Mouse (Mus musculus): ENCODE results near the gene Szt2.

The Szt2 gene

DNA sequence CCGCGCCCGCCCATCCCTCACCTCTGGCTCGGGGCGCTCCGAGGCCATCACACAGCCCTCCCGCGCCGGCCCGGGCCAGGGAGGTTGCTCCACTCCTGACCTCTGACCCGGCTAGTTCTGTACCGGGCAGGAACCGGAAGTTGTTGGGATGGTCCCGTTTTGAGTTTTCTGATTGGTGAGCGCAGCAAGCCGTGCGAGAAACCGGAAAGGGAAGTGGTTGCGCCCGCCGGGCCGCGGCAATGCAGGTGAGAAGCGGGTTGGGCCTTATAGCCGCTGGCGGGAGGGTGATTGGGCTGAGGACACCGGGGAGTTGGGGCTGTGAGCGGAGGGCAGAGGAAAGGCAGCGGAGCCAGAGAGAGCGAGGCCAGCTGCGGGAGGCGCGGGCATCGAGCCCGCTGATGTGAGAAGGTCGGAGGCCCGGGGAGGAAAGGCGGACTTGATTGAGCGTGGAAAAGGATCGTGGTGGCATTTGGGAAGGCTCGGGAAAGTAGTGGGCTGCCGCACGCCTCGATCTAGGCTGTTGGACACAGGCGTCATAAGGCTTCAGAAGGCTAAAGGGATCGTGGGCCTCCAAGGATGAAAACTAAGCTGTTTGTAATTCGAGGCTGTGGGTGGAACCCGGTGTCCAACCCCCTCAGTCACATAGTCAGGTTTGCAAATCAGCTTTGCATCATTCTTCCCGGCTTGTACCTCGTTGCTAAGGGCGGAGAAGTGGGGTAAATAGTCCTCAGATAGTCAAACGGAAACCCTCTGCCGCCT, at the start of gene Szt2, which contains the start of gene Med8:
Szt2 (minus strand) TSS at position 132 of the 759 bp plus-strand sequence.
Med8 (plus strand) TSS at position 196 of the 759 bp plus-strand sequence.
- peak; percentile 90 for DNase-seq

DNA sequence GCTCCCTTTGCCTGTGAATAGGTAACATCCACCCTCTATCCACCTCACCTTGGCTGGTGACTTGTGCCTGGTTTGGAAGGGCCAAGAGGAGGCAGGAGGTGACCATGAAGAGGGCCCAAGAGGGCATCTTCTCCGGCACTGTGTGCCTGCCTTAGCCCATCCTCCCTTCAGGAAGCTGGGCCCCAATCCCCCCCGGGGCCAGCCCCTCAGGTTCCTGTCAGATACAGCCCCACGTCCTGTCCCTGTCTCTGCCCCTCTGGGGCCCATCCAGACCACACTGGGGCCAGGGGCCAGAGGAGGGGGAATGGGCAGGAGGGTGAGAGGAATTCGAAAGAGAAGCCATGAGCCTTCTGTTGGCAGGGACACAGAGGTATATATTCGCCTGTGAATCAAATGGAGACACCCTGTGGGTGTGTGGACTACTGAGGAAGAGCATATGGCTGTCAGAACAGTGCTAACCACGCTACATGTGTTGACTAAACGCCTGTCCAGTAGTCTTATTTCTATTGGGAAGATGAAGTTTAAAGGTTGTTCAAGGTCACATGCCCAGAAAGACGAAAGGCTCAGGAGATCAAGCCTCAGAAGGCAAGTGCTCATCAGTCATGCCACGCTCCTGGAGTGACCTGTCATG, 48.4 kb upstream of the Szt2 start, which contains the start of gene Mpl:
Mpl (minus strand) TSS at position 169 of the 631 bp plus-strand sequence.
- no peak for DNase-seq

GRCm38 (mm10) chr4:118446415-118447153, 37.5 kb upstream of the Szt2 start:
- no peak for DNase-seq

DNA sequence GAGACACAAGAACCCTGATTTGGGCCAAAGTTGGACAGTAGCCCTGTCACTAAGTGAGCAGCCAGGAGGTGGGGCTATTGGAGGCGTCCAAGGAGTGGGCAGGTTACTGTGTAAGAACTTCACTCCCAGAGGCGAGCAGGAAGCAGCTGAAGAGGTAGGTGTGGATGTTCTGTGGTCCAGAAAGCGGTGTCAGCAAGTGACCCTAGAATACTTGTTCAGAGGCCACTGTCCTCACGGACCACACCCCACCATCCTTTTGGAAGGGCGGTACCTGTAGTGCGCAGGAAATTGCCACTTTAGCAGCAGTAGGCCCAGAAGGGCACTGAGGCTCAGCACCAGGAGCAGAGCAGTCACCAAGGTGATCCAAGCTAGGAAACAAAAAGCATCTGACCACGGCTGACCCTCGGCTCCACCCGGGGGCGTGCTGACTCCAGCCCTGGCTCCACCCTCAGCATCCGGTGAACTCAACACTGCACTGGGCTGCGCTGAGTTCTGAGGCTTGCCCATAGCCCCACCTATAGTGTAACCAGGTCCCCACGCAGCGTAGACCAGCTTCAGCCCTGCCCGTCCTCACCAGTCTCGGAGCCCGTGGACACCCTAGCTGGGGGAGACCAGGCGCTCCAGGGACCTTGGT, 36.8 kb upstream of the Szt2 start:
- peak; percentile 10 for DNase-seq

- no peak for DNase-seq
Measured at GRCm38 (mm10) chr4:118445088-118445487, 36.0 kb upstream of the Szt2 start.

DNA sequence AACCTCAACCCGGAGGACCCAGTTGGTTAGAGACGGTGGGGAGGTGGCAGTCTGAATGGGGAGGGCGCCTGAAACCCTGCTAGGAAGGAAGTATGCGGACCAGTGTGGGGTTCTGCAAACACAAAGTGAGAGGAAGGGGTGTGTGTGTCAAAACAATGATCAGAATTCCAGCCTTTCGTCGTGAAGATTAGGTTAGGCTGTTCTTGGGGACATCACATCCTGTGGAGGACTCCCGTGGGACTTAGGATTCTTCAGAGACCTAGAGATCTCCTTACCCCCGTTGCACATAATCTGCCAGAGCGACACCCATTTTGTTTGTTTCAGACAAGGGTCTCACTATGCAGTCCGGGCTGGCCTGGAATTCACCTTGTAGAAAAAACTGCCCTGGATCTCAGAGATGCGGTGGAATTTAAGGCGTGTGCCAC, 28.8 kb upstream of the Szt2 start:
- no peak for DNase-seq

DNA sequence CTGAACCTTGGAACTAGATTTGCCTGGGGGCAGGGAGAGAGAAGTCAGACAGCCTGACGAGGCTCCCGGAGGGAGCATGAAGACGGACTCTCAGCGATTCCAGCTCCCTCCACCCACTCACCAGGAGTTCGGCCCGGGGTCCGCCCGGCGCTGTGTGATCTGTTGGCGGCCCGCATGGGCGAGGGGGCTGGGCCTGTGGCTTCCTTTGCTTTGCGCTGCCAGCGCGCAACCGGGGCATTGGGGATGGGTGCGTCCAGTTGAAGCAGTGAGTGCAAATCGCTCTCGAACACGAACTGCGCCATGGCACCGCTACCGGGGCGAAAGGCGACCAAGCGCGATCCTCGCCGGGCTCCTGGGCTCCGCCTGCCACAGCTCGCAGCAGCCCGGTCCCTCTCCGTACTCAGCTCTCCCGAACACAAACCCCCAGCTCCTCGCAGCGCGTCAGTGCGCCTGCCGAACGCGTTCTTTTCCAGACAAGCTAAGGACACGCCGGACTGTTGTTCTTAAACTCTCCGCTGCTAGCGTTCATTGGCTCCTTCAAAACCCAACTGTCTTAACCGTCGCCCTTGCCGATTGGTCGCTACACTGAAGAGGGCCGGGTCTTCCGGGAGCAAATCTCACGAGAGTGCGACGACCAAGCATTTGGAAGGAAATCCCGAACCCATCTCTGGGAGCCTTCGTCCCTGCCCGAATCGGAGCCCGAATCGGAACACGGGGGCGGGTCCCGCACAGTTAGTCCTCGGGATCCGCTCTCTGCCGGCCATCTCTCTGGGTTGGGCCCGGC, 27.9 kb upstream of the Szt2 start, which contains the start of gene Cdc20:
Cdc20 (minus strand) TSS at position 533 of the 784 bp plus-strand sequence.
- DNase-seq = peak; percentile 85

GRCm38 (mm10) chr4:118432332-118432731, 23.3 kb upstream of the Szt2 start:
- no peak for DNase-seq

GRCm38 (mm10) chr4:118429215-118429895, 20.3 kb upstream of the Szt2 start:
- DNase-seq = peak; percentile 27

DNA sequence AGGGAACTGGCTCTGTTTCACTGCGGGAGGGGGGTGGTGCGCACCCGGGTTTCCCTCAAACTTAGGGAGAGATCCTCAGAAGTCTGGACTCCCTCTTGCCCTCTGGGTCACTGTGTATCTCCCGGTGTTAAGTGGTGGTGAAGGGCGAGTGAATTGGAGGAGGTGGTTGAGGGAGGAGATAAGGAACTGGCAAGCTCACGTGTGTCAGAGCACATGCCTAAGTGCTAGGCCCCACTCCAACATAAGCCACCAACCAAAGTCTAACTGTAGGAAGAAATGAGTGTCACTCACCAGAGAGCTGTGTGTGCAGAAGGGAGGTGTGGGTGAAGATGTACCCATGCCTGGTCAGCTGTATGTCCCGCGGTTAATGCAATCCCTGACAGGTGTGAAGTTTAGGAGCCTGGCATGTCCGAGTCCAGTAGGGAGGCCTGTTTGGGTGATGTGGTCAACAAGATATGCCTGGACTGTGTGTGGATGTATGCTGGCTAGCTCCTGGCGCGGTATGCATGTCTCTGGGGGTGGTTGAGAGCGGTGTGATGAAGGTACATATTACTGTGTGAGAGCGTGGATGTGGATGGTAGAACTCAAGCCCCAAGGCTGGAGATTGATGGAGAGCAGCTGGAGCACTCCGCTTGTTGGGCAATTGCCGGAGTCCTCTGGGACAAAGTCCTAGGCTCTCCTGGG, 19.6 kb upstream of the Szt2 start:
- DNase-seq = no peak

GRCm38 (mm10) chr4:118427768-118428451, 18.8 kb upstream of the Szt2 start, which contains the start of gene Elovl1:
Gene Elovl1, plus strand, starts transcription at chr4:118428093.
- DNase-seq = peak; percentile 81

GRCm38 (mm10) chr4:118427415-118427767, 18.3 kb upstream of the Szt2 start:
- no peak for DNase-seq

DNA sequence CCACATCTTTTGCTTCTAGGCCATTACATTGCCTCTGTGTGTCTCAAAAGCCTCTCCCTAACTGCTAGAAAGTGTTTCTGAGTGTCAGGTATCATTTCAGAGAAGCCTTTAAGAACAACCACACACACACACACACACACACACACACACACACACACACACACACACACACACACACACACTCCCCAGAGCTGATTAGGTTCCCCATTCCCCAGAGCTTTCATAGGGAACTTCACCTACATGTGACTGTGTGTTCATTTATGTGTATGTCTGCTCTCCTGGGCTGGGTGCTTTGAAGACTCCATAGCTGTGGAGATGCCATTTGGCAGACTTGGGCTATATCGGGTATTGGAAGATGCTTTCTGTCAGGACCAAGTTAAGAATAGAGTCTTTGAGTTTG, 16.3 kb upstream of the Szt2 start:
- DNase-seq = no peak

DNA sequence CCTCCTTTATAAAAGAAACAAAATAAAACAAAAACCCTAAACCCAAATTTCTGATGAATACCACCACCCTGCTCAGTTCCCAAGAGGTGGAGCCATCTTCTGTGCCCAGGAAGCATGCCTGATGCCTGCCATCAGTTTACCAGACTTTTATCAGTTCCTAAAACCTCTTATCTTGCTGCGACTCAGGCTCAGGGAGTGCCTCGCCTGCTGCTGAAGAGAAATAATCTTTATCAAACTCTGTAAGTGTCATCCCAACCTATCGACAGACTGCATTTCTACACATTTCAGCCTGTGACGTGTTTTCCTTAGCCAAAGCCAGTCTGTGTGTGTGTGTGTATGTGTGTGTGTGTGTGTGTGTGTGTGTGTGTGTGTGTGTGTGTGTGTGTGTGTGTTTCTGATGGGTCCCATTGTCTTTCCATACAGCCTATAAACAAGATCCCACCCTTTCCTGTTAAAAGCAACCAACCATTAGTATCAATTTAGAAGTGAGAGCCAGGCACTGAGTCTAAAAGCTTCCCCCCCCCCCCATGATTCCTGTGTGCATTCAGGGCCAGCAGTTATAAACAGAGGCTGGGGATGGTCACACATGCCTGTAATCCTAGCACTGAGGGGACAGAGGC, 15.6 kb upstream of the Szt2 start:
- DNase-seq = no peak

DNA sequence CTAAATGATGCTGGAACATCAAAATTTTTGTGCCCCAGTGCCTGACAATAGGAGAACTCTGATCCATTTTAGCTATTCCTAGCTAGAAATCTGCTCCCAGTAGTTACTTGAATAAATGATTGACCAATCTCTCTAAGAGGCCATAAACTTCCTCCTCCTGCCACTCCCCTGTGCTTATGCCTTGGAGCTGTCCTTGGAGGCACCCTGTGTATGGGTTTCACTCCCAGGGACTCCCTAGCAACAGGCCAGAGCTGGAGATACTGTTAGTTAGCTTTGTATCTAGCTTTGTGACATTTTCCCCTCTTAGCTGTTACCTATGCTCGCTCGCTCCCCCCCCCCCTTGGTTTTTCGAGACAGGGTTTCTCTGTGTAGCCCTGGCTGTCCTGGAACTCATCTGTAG, 12.3 kb upstream of the Szt2 start:
- no peak for DNase-seq

DNA sequence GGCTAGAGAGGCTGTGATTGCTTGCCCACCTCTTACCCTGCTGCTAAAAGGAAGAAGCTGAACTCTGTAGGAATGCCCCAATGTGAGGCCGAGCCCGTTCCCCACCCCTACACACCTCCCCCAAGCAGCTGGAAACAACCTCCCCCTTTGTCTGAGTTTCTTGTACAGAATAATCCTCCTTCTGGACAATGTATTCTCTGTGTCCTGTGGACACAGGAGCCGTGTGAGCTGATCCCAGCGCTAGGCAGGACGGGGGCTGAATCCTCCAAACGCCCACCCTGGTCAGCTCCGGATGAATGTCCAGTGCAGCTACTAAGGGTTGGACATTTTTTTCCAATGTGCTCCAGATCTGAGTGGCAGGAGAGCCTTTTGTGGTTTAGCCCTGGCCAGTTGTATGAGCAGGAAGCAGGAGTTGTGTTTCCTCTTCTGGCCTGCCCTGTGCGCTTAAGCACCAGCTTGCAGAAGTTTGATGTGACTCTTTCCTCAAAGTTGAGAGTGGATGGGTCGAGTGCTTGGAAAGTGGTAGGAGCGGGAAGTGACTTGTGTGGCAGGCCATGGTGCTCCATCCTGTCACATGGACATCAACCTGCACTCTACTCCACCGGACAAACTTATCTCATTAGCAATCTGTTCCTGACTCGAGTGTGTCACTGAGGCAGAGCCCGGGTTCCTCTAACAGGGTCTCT, 8.2 kb upstream of the Szt2 start:
- no peak for DNase-seq

- no peak for DNase-seq
Measured at GRCm38 (mm10) chr4:118416329-118416728, 7.3 kb upstream of the Szt2 start.

DNA sequence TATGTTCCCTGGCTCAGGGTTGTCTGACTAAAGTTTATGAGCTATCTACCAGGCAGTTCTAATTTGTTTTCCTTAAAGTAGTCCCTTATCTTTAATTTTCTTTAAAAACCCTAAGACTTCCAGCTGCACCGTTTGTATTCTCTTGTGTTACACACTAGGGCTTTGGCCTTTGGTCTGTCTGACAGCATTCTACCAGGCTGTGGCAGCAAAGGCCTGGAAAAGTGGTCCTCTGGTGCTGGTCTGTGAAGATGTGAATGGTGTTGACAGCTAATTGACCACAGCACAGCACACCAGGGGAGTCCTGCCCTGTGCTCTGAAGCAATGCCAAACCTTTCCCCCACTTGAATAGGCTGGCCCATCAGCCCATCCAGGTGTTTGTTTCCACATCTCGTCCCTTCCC, 6.7 kb upstream of the Szt2 start:
- no peak for DNase-seq

- peak; percentile 54 for DNase-seq
Measured at GRCm38 (mm10) chr4:118413553-118413952, 4.5 kb upstream of the Szt2 start.
